Mouse (Mus musculus): ENCODE measurements around the gene Duoxa2. TPM values are rescaled to one million over a fixed set of nuclear protein-coding genes. Genes with fewer than 3 reads are reported as not detected.

Gene Duoxa2
- total and polyA plus RNA-seq, 2 experiments: 0.09 TPM; not detected in 1

DNA sequence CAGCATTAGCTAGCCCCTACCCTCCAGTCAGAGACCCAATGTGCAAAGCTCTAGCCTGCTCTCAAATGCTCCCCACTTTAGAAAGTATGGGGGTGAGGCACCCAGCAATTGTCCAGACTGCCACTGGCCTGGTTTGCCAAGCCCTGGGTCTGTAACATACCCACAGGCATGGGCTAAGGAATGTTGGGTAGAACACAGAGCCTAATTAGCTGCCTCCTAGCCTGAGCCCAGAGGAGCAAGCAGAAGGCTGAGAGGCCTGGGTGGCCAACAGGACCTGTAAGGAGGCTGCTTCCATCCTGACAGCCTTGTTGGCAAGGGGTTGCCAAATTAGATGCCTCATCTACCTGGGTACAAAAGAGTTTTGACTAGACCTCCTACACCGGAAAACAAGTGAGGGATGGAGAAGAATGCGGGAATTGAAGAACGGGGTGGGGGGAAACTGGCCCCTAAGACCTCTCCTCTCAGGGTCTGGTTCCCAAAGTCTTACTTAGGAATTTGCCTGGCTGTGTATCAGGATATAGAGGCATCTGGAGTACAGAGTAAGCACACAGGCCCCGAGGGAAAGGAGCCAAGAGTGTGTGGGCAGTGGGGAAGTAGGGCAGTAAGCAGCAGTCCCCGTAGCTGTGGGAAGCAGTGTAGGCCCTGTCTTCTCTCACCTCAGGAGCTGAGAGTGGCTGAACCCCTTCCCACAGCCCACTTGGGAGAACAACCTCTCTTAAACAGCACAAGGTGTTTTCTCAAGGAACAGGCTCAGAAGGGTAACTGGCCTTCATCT, 52.6 kb downstream of the Duoxa2 start:
- Histone ChIP-seq H3K36me3 (ENCODE audit: control insufficient read depth, insufficient read depth, low read length) (no peaks in the 10 kb centered on the region), H3K79me2 (ENCODE audit: control insufficient read depth, insufficient read depth, low read length) (no peaks in the 10 kb centered on the region), H3K27me3 (ENCODE audit: control insufficient read depth, insufficient read depth, low read length) (no peaks in the 10 kb centered on the region), H3K27ac (replicated peaks; ENCODE audit: insufficient read depth, low read depth, low read length) (no peak overlapping the region), H3K4me1 (ENCODE audit: control insufficient read depth, insufficient read depth, low read length) (peaks cover 4% of the 10 kb centered on the region), H3K9ac (ENCODE audit: low read depth, low read length) (no peak overlapping the region), H3K4me3 (ENCODE audit: insufficient read depth, low read depth, low read length) (no peak overlapping the region)
- no peak for DNase-seq (ENCODE audit: extremely low read depth, low read depth, low spot score)
- WGBS: 69% methylated on average over 5 of the region's 5 CpGs
- no peak for TF ChIP-seq CTCF (IDR thresholded peaks at IDR 0.05; ENCODE audit: low read depth, low read length)
- no peak for TF ChIP-seq POLR2A (IDR thresholded peaks at IDR 0.05; ENCODE audit: extremely low read depth, insufficient read depth, low read length)

DNA sequence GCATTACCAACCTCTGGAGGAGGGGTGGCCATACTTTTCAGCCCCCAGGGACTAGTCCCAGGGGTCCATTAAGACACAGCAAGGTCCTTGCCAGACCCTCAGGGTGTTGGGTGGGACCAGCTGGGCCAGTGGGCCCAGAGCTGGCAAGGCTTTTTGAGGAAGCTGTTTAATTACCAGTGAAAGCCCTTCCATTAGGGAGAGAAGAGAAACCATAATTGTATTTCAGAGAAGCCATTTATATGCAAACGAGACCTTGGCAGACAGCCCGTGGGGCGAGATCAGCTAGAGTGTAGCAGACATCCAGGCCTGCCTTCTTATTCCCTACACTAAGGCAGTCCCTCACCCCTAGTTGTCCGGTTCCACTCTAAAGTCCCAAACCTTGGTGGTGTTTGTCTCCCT, 53.2 kb downstream of the Duoxa2 start:
- Histone ChIP-seq H3K27ac (replicated peaks; ENCODE audit: insufficient read depth, low read depth, low read length) (no peak overlapping the region), H3K9ac (ENCODE audit: low read depth, low read length) (no peak overlapping the region), H3K79me2 (ENCODE audit: control insufficient read depth, insufficient read depth, low read length) (no peaks in the 10 kb centered on the region), H3K4me3 (ENCODE audit: insufficient read depth, low read depth, low read length) (no peak overlapping the region), H3K4me1 (ENCODE audit: control insufficient read depth, insufficient read depth, low read length) (peaks cover 4% of the 10 kb centered on the region), H3K36me3 (ENCODE audit: control insufficient read depth, insufficient read depth, low read length) (no peaks in the 10 kb centered on the region), H3K27me3 (ENCODE audit: control insufficient read depth, insufficient read depth, low read length) (no peaks in the 10 kb centered on the region)
- WGBS: 82% methylated on average over 4 of the region's 4 CpGs
- DNase-seq (ENCODE audit: extremely low read depth, low read depth, low spot score): no peak
- TF ChIP-seq CTCF (IDR thresholded peaks at IDR 0.05; ENCODE audit: low read depth, low read length): no peak
- TF ChIP-seq POLR2A (IDR thresholded peaks at IDR 0.05; ENCODE audit: extremely low read depth, insufficient read depth, low read length): no peak

Other genes with a start within 250 kb of the Duoxa2 start
- 9.3 and 10.5 TPM in 2 replicates for gene Spg11, start 180.5 kb upstream of the Duoxa2 start, total RNA-seq (2014; rRNA removed)
- 4.0 and 4.3 TPM in 2 replicates for gene Spg11, start 180.5 kb upstream of the Duoxa2 start, polyA plus RNA-seq (2012; rRNA removed)
- 1,301 and 1,615 TPM in 2 replicates for gene B2m, start 151.2 kb upstream of the Duoxa2 start, total RNA-seq (2014; rRNA removed)
- gene B2m, start 151.2 kb upstream of the Duoxa2 start, polyA plus RNA-seq (2012; rRNA removed): 2,279 and 2,555 TPM in 2 replicates
- 0.09 and 0.13 TPM in 2 replicates for gene Trim69, start 138.2 kb upstream of the Duoxa2 start, total RNA-seq (2014; rRNA removed)
- gene Trim69, start 138.2 kb upstream of the Duoxa2 start, polyA plus RNA-seq (2012; rRNA removed): 0.07 TPM in 1 of 2 replicates, not detected in the other
- gene Patl2, start 112.7 kb upstream of the Duoxa2 start, total RNA-seq (2014; rRNA removed): 0.09 TPM in 1 of 2 replicates, not detected in the other
- gene Patl2, start 112.7 kb upstream of the Duoxa2 start, polyA plus RNA-seq (2012; rRNA removed): not detected in 2 replicates
- not detected in 2 replicates for gene Terb2, start 112.6 kb upstream of the Duoxa2 start, total RNA-seq (2014; rRNA removed)
- not detected in 2 replicates for gene Terb2, start 112.6 kb upstream of the Duoxa2 start, polyA plus RNA-seq (2012; rRNA removed)
- gene Sord, start 64.2 kb upstream of the Duoxa2 start, total RNA-seq (2014; rRNA removed): 1,007 and 1,092 TPM in 2 replicates
- 365 and 586 TPM in 2 replicates for gene Sord, start 64.2 kb upstream of the Duoxa2 start, polyA plus RNA-seq (2012; rRNA removed)
- gene Duox2, start 451 bp upstream of the Duoxa2 start, total RNA-seq (2014; rRNA removed): 0.07 TPM in 1 of 2 replicates, not detected in the other
- 0.02 and 0.04 TPM in 2 replicates for gene Duox2, start 451 bp upstream of the Duoxa2 start, polyA plus RNA-seq (2012; rRNA removed)
- not detected in 2 replicates for gene Duoxa1, start 14.8 kb downstream of the Duoxa2 start, total RNA-seq (2014; rRNA removed)
- gene Duoxa1, start 14.8 kb downstream of the Duoxa2 start, polyA plus RNA-seq (2012; rRNA removed): not detected in 2 replicates
- gene Duox1, start 16.8 kb downstream of the Duoxa2 start, total RNA-seq (2014; rRNA removed): not detected in 2 replicates
- not detected in 2 replicates for gene Duox1, start 16.8 kb downstream of the Duoxa2 start, polyA plus RNA-seq (2012; rRNA removed)
- gene Shf, start 70.3 kb downstream of the Duoxa2 start, total RNA-seq (2014; rRNA removed): 6.6 and 6.7 TPM in 2 replicates
- gene Shf, start 70.3 kb downstream of the Duoxa2 start, polyA plus RNA-seq (2012; rRNA removed): 8.1 and 14.0 TPM in 2 replicates
- gene Slc28a2, start 127.6 kb downstream of the Duoxa2 start, total RNA-seq (2014; rRNA removed): 1.2 and 1.7 TPM in 2 replicates
- gene Slc28a2, start 127.6 kb downstream of the Duoxa2 start, polyA plus RNA-seq (2012; rRNA removed): 0.22 and 0.38 TPM in 2 replicates
- gene Gm14085, start 186.0 kb downstream of the Duoxa2 start, total RNA-seq (2014; rRNA removed): not detected in 2 replicates
- gene Gm14085, start 186.0 kb downstream of the Duoxa2 start, polyA plus RNA-seq (2012; rRNA removed): not detected in 2 replicates